Mouse (Mus musculus): ENCODE data around the gene Abcb8.

DNA sequence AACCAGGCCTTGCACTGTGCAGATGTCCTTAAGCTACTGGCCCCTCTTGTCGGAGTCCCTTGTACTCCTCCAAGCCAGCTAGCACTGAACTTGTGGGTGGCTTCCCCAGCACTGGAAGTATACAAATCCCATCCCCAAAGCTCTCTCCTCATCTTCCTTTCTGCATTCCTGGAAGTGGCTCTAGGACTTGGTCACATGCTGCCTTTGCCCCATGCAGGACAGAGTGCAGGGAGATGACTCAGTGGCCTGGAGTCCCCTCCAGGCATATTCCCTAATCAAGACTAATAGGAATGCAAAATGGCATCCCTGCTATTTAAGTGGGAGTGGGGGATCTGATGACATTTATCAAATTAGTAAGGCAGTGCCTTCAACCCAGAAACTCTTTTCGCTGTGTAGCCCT, 18.6 kb downstream of the Abcb8 start:
- no peak for TF ChIP-seq CTCF (IDR thresholded peaks at IDR 0.05; ENCODE audit: low read depth)
- TF ChIP-seq EP300 (IDR thresholded peaks at IDR 0.05; ENCODE audit: low read depth) = no peak
